Mouse (Mus musculus) megakaryocyte progenitor cell, adult 5-6 weeks (primary cell): ENCODE measurements at regions not wholly inside any gene's neighbourhood (a gene's known extent, or its start where the extent isn't known, plus 50 kb on each side); places are given as distances from the start of the nearest gene placed in this dataset.

Source experiments
- ATAC-seq: replicated peaks from 2 replicates; pipeline ENCODE4 v1.8.0; 2016; ENCODE audit warnings: mild to moderate bottlenecking, moderate TSS enrichment, inconsistent platforms; ENCODE audit not compliant: poor library complexity

- ATAC-seq, result no peak
These were observed 374.6 kb downstream of the Ipo11 start for GRCm38 (mm10) chr13:106562161-106562560.

DNA sequence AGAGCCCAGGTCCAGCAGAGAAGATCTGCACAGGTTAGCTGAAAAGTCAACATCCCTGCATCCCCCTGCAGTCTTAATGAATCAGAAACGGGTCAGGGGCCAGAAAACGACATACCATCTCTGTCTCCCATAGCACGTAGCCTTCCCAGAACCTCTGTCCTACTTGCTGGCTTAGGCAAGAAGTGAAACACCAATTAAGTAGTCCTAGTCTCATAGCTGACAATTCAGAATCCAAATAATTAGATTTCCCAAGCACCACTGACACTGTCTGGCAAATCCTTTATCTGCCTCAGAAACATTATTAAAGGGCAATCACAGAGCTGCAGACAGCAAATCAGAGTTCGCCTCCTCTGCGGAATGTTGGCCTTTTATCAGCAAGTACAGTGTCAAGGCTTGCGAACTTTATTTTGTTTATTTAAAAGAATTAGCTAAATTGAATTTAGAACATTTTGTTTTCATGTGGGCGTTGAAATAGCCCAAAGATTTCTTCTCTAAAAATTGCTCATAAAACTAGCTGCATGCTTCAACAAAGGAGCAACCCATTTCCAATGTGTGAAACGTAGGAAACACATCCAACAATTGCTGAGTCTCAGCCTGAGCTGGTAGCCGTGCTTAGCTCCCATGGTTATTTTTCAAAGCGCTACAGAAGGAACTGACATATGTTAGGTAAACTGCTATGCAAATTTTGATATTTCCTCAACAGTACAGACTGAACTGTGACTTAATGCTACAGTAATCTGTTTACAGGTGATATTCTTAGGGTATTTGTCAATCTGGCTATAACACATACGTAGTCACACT is 411.2 kb downstream of the Ipo11 start:
- ATAC-seq, result no peak

GRCm38 (mm10) chr13:106514510-106515169 is 422.1 kb downstream of the Ipo11 start:
- no peak for ATAC-seq

GRCm38 (mm10) chr13:106513669-106514068 is 423.1 kb downstream of the Ipo11 start:
- no peak for ATAC-seq

DNA sequence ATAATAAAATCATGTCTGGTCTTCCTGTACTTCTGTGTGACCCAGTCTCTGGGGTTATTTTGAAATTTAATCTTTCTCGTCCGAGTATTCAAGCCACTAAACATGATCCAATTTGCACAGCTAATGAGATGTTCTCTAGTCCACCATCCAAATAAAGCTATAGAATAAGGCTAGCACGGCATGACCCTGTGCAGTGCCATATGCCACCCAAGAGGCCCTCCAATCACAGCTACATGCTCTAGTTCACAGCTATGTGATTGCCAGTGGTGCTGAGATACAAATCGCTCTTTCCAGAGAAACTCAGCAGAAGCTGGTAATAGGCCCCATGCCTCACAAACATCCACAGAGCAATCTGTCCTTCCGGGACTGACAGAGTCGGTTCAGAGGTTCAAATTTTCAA is 426.3 kb downstream of the Ipo11 start:
- no peak for ATAC-seq

DNA sequence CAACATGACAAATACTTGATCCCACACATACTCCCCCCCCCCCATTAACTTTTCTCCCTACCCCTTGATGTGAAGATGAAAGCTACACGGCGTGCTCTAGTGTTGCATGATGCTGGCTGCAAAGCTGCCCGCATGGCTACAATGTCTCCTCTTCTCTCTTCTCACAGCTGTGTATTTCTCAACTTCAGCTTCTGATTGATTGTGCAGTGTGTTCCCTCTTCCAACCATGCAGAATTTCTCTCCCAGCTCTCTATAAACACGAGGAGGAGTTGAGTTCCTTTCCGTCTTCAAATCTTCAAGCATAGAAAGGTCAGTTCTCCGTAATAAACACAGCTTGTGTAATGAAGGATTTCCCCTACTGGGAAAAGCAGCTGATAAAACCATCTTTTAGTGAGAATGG is 435.5 kb downstream of the Ipo11 start:
- ATAC-seq, result no peak

DNA sequence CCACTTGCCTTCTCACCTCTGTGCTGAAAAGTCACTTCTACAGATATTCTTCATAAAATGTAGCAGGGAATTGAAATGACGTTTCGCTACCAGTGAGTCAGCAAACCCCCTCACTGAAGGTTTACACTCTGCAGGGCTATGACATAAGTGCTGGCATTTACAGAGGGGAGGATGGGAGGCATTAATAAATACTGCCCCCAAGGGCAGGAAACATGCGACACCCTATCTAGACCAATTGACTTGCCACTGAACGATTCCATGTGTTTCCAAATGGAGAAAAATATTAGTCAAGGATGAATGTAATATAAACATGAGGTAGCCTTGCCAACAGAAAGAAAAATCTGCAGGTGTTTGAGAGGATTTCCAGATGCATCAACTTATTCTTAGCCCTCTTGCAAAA is 465.5 kb downstream of the Ipo11 start:
- ATAC-seq, result no peak

DNA sequence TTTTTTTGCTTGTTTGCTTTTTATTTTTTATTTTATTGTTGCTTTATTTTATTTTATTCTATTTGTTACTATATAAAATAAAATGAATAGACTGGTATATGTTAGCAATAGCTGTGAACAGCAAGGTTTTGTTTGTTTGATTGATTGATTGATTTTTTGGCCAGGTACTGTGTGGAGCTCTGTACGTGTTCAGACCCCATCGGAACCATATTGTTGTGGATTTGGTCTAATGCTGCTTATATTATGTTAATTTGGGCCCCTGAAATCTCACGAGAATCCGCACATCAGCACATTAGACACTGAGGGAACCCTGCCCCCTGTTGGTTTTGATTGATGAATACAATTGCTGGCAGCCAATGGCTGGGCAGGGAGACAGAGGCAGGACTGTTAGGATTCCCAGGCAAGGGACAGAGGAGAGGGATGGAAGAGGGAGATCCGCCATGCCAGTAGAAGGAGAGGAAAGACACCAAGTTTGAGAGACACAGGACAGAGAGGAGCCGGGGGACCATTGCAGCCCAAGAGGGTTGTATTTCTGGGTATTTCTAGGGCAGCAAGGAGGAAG is 482.3 kb downstream of the Ipo11 start:
- ATAC-seq, result no peak

DNA sequence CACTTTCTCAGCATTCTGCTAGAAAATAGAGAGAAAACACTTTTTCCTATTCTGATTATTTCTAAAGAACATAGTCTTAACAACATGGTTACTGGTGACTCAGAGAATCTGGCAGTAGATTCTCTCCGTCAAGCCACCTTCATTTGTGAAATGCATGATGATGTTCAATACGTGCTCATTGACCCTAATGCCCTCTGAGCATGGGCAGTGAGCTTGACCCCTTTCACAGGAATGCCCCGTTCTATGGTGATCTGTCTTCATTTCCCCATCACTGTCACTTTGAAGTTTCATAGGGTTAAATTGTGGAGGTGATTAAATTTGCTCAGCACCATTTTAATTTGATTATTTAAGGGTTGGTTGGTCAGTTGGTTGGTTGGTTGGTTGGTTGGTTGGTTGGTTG is 504.6 kb downstream of the Ipo11 start:
- ATAC-seq, result no peak

DNA sequence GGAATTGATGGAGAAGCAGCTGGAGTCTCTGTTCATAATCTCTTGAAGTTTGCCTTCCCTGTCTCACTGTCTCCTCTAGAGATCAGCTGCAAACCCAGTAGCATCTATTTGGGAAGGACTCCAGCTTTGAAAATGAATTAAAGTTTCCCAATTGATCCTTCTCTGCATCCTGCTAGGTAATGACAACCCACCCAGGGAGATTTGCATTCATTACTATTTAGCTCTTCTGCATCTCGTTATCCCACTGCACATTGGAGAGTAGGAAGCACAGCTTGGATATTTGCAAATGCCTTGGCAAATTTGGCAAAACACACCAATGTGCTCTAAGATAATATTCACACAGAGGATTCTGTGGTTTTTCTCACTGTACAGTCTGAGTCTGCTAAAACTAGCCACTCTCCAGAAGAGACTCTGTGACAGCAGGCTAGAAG is 530.1 kb downstream of the Ipo11 start:
- no peak for ATAC-seq

GRCm38 (mm10) chr13:106392642-106393041 is 544.1 kb downstream of the Ipo11 start:
- ATAC-seq, result no peak

- ATAC-seq, result no peak
These were observed 548.1 kb downstream of the Ipo11 start for GRCm38 (mm10) chr13:106388634-106389033.

GRCm38 (mm10) chr13:106367589-106367988 is 569.2 kb downstream of the Ipo11 start:
- ATAC-seq, result no peak

- no peak for ATAC-seq
These were observed 583.9 kb downstream of the Ipo11 start for GRCm38 (mm10) chr13:106352614-106353409.

DNA sequence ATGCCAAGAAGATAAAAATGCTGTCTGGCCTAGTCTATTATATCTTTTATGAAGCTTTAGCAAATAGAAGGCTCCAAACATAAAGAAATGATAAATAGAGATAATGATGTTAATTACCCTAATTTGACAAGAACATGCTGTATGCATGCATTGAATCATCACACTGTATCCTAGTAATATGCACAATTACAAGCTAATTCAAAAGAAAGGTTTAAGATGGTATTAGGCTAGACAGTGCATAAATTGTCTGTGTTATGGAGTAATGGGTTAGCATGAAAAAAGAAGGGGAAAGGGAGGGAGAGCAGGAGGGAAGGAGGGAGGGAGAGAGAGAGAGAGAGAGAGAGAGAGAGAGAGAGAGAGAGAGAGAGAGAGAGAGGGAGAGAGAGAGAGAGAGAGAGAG is 604.7 kb downstream of the Ipo11 start:
- ATAC-seq, result no peak

DNA sequence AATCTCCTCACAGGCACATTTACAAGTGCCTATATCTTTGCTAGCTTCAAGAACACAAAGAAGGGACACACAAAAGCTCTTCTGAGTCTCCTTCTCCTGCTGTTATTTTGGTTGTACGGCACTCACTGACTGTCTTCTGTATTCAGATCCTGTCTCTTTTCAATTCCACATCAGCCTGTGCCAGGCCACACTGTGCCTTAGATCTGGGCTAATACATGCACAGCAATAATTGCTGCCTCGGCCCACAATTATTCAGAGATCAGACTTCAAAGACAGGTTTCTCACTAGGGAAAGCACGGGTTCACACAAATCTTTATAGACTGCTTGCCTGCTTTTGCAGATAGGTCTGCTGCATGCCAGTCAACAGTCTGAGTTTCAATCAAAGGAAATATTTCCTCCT is 617.8 kb downstream of the Ipo11 start:
- no peak for ATAC-seq

- no peak for ATAC-seq
These were observed 618.3 kb downstream of the Ipo11 start for GRCm38 (mm10) chr13:106318476-106318875.

DNA sequence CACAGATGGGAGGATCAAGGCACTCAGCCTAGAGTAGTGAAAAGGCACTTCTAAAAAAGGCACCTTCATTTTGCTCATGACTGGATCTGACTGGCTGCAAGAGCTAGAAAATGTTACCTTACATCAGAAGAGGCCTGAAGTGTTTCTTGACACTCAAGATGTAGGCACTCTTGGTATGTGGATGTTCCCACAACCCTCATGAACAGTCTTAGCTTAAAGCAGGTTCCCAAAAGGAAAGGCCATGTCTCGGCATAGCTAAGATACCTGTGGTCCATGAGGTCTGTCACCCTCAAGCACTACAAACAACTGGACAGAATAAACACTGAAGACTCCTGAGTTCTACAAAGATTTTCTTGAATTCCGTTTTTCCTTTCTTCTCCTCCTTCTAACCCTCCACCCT is 619.5 kb downstream of the Ipo11 start:
- no peak for ATAC-seq

- ATAC-seq, result no peak
These were observed 655.6 kb downstream of the Ipo11 start for GRCm38 (mm10) chr13:106281181-106281580.

GRCm38 (mm10) chr13:106259874-106260273 is 676.9 kb downstream of the Ipo11 start:
- ATAC-seq, result no peak
